Mouse (Mus musculus): ENCODE measurements at regions not wholly inside any gene's neighbourhood (a gene's known extent, or its start where the extent isn't known, plus 50 kb on each side); places are given as distances from the start of the nearest gene placed in this dataset.
"Not testable (repeated sequence)": the region's sequence is repeated elsewhere in the genome, so short reads cannot be mapped to it uniquely, and the experiment has no call there.

DNA sequence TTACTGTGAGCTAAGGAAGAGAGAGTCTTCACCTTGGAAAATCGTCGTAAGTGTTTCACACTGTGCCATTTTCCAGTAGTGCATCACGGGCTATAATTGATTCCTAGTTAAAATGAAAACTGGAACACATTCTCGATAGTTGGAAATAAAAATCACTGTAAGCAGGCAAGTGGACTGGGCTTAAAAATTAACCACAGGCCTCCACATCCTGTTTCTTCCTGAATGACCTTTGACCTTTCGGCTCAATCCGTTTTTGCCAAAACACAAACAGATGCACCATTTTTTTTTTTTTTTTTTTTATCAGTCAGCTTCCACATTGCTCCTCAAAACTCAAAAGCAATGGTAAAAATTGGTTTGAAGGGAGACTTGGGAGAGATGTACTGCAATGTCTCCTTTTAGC, 834.4 kb upstream of the Sox9 start:
- H3K4me2 ChIP-seq, result no peak overlapping the region
- no peaks in the 10 kb centered on the region for H3K4me1 ChIP-seq
- H3K27me3 ChIP-seq (replicated peaks), result no peaks in the 10 kb centered on the region
- ATAC-seq (ENCODE audit: low FRiP score), result no peak
- H3K27ac ChIP-seq (replicated peaks), result no peak overlapping the region
- H3K9me3 ChIP-seq (replicated peaks), result no peaks in the 10 kb centered on the region
- no peak overlapping the region for H3K9ac ChIP-seq (replicated peaks)
- 87% methylated on average over 6 of the region's 6 CpGs for WGBS
- no peak overlapping the region for H3K4me3 ChIP-seq (replicated peaks)
- no peaks in the 10 kb centered on the region for H3K36me3 ChIP-seq

DNA sequence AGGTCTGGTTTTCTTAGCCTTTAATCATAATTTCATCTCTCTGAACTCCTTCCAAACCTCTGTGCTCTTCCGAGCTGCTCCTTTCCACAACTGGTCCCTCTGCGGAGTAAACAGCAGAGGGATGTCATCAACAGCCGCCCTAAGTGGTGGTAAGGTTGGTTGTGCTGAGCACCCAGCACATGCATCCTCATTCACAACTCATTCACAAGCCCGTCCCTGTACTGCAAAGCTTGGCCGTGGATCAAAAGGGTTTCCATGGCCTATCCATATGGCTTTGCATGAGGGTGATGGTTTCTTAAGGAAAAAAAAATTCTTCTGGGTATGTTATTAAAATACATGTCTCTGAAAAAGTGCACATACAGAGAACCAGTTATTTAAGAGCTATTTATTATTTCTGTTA, 828.6 kb upstream of the Sox9 start:
- no peaks in the 10 kb centered on the region for H3K27me3 ChIP-seq (replicated peaks)
- no peak overlapping the region for H3K27ac ChIP-seq (replicated peaks)
- H3K4me2 ChIP-seq, result no peak overlapping the region
- no peak overlapping the region for H3K9ac ChIP-seq (replicated peaks)
- H3K9me3 ChIP-seq (replicated peaks), result no peaks in the 10 kb centered on the region
- no peak for ATAC-seq (ENCODE audit: low FRiP score)
- no peaks in the 10 kb centered on the region for H3K36me3 ChIP-seq
- H3K4me3 ChIP-seq (replicated peaks), result no peak overlapping the region
- H3K4me1 ChIP-seq, result no peaks in the 10 kb centered on the region
- WGBS, result 85% methylated on average over 5 of the region's 5 CpGs

- Histone ChIP-seq H3K4me3 (replicated peaks) (no peak overlapping the region), H3K36me3 (no peaks in the 10 kb centered on the region), H3K9ac (replicated peaks) (no peak overlapping the region), H3K27ac (replicated peaks) (no peak overlapping the region), H3K9me3 (replicated peaks) (no peaks in the 10 kb centered on the region), H3K4me1 (peaks cover 7% of the 10 kb centered on the region), H3K4me2 (no peak overlapping the region), H3K27me3 (replicated peaks) (no peaks in the 10 kb centered on the region)
- 66% methylated on average over 5 of the region's 5 CpGs for WGBS
- no peak for ATAC-seq (ENCODE audit: low FRiP score)
Observed at GRCm38 (mm10) chr11:111957721-111958287, 824.2 kb upstream of the Sox9 start.

- peaks cover 7% of the 10 kb centered on the region for H3K4me1 ChIP-seq
- H3K9ac ChIP-seq (replicated peaks), result no peak overlapping the region
- ATAC-seq (ENCODE audit: low FRiP score), result no peak
- H3K27me3 ChIP-seq (replicated peaks), result no peaks in the 10 kb centered on the region
- no peaks in the 10 kb centered on the region for H3K9me3 ChIP-seq (replicated peaks)
- H3K4me2 ChIP-seq, result no peak overlapping the region
- H3K36me3 ChIP-seq, result no peaks in the 10 kb centered on the region
- H3K27ac ChIP-seq (replicated peaks), result no peak overlapping the region
- WGBS, result 39% methylated on average over 10 of the region's 10 CpGs
- H3K4me3 ChIP-seq (replicated peaks), result no peak overlapping the region
Observed at GRCm38 (mm10) chr11:111961047-111961837, 820.8 kb upstream of the Sox9 start.

- peaks cover 7% of the 10 kb centered on the region for H3K4me1 ChIP-seq
- H3K4me2 ChIP-seq, result no peak overlapping the region
- no peak overlapping the region for H3K9ac ChIP-seq (replicated peaks)
- no peaks in the 10 kb centered on the region for H3K27me3 ChIP-seq (replicated peaks)
- H3K27ac ChIP-seq (replicated peaks), result no peak overlapping the region
- no peak for ATAC-seq (ENCODE audit: low FRiP score)
- H3K9me3 ChIP-seq (replicated peaks), result no peaks in the 10 kb centered on the region
- 36% methylated on average over 2 of the region's 2 CpGs for WGBS
- H3K36me3 ChIP-seq, result no peaks in the 10 kb centered on the region
- H3K4me3 ChIP-seq (replicated peaks), result no peak overlapping the region
Observed at GRCm38 (mm10) chr11:111961846-111962245, 820.2 kb upstream of the Sox9 start.

GRCm38 (mm10) chr11:111964066-111964465, 818.0 kb upstream of the Sox9 start:
- Histone ChIP-seq H3K9ac (replicated peaks) (no peak overlapping the region), H3K4me3 (replicated peaks) (no peak overlapping the region), H3K27me3 (replicated peaks) (no peaks in the 10 kb centered on the region), H3K9me3 (replicated peaks) (no peaks in the 10 kb centered on the region), H3K36me3 (no peaks in the 10 kb centered on the region), H3K27ac (replicated peaks) (no peak overlapping the region), H3K4me1 (peaks cover 7% of the 10 kb centered on the region), H3K4me2 (no peak overlapping the region)
- 69% methylated on average over 6 of the region's 6 CpGs for WGBS
- no peak for ATAC-seq (ENCODE audit: low FRiP score)

- 82% methylated on average over 3 of the region's 3 CpGs for WGBS
- Histone ChIP-seq H3K4me3 (replicated peaks) (no peak overlapping the region), H3K9ac (replicated peaks) (no peak overlapping the region), H3K27ac (replicated peaks) (no peak overlapping the region), H3K36me3 (no peaks in the 10 kb centered on the region), H3K4me1 (peaks cover 1% of the 10 kb centered on the region), H3K27me3 (replicated peaks) (no peaks in the 10 kb centered on the region), H3K9me3 (replicated peaks) (no peaks in the 10 kb centered on the region), H3K4me2 (no peak overlapping the region)
- no peak for ATAC-seq (ENCODE audit: low FRiP score)
Observed at GRCm38 (mm10) chr11:111966401-111966800, 815.6 kb upstream of the Sox9 start.

DNA sequence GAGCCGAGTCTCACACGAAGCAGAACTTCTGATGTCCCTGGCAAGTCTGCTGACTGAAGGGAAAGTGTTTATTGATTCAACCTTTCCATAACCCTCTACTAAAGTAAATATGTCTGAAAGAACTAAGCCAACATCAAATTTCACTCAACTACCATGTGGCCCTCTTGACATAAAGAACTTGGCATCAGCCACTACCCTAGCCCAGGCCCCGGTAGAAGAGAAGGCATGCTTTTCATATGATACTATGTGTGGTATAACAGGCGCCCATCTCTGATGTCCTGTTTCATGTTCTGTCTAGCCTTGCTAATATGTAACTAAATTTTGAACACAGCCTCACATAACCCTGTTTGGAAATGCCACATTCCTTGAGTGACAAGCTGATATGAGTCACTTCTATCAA, 811.0 kb upstream of the Sox9 start:
- H3K4me3 ChIP-seq (replicated peaks), result no peak overlapping the region
- H3K27ac ChIP-seq (replicated peaks), result no peak overlapping the region
- no peaks in the 10 kb centered on the region for H3K27me3 ChIP-seq (replicated peaks)
- 90% methylated on average over 4 of the region's 4 CpGs for WGBS
- H3K9ac ChIP-seq (replicated peaks), result no peak overlapping the region
- ATAC-seq (ENCODE audit: low FRiP score), result no peak
- H3K4me2 ChIP-seq, result no peak overlapping the region
- no peaks in the 10 kb centered on the region for H3K4me1 ChIP-seq
- no peaks in the 10 kb centered on the region for H3K36me3 ChIP-seq
- H3K9me3 ChIP-seq (replicated peaks), result no peaks in the 10 kb centered on the region

DNA sequence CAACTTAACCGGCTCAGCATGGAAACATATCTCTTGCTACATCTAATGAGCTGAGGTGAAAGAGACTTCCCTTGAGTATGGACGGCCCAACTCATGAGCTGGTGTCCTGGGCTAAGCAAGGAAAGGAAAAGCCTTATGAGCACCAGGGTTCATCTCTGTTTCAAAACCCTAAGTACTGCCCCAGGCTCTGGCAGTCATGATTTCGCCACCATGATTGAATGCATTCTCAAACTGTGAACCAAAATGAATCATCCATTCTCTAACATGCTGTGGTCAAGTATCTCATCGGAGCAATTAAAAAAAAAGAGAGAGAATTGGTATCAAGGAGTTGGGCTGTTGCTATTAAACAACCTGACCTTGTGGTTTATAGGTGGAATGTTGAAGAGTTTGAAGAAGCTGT, 803.4 kb upstream of the Sox9 start:
- Histone ChIP-seq H3K27me3 (replicated peaks) (no peaks in the 10 kb centered on the region), H3K36me3 (no peaks in the 10 kb centered on the region), H3K4me3 (replicated peaks) (no peak overlapping the region), H3K9me3 (replicated peaks) (no peaks in the 10 kb centered on the region), H3K27ac (replicated peaks) (no peak overlapping the region), H3K9ac (replicated peaks) (no peak overlapping the region), H3K4me2 (no peak overlapping the region), H3K4me1 (no peaks in the 10 kb centered on the region)
- no peak for ATAC-seq (ENCODE audit: low FRiP score)
- WGBS, result 85% methylated on average over 4 of the region's 4 CpGs

GRCm38 (mm10) chr11:111996395-111996794, 785.6 kb upstream of the Sox9 start:
- no peaks in the 10 kb centered on the region for H3K9me3 ChIP-seq (replicated peaks)
- no peaks in the 10 kb centered on the region for H3K36me3 ChIP-seq
- no peaks in the 10 kb centered on the region for H3K4me1 ChIP-seq
- no peak overlapping the region for H3K27ac ChIP-seq (replicated peaks)
- no peak overlapping the region for H3K4me3 ChIP-seq (replicated peaks)
- H3K9ac ChIP-seq (replicated peaks), result no peak overlapping the region
- no peak overlapping the region for H3K4me2 ChIP-seq
- ATAC-seq (ENCODE audit: low FRiP score), result no peak
- WGBS, result 60% methylated on average over 4 of the region's 4 CpGs
- H3K27me3 ChIP-seq (replicated peaks), result no peaks in the 10 kb centered on the region

DNA sequence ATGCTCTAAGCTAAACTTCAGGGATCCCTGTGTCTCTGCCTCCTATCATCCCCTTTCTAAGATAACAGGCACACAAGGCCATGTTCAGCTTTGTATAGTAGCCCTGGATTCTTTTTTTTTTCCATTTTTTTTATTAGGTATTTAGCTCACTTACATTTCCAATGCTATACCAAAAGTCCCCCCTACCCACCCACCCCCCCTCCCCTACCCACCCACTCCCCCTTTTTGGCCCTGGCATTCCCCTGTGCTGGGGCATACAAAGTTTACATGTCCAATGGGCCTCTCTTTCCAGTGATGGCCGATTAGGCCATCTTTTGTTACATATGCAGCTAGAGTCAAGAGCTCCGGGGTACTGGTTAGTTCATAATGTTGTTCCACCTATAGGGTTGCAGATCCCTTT, 771.2 kb upstream of the Sox9 start:
- not testable (repeated sequence) for H3K9ac ChIP-seq (replicated peaks); H3K27ac ChIP-seq (replicated peaks); H3K27me3 ChIP-seq (replicated peaks); H3K36me3 ChIP-seq; H3K4me1 ChIP-seq; H3K4me3 ChIP-seq (replicated peaks); H3K9me3 ChIP-seq (replicated peaks); H3K4me2 ChIP-seq
- 87% methylated on average over 1 of the region's 2 CpGs for WGBS
- ATAC-seq (ENCODE audit: low FRiP score), result peak; percentile 82; the same call in 1 of the 2 replicates

- no peak overlapping the region for H3K4me2 ChIP-seq
- no peaks in the 10 kb centered on the region for H3K36me3 ChIP-seq
- no peak overlapping the region for H3K27ac ChIP-seq (replicated peaks)
- H3K4me1 ChIP-seq, result no peaks in the 10 kb centered on the region
- no peak overlapping the region for H3K9ac ChIP-seq (replicated peaks)
- H3K9me3 ChIP-seq (replicated peaks), result no peaks in the 10 kb centered on the region
- no peak for ATAC-seq (ENCODE audit: low FRiP score)
- WGBS, result 93% methylated on average over 3 of the region's 3 CpGs
- H3K27me3 ChIP-seq (replicated peaks), result no peaks in the 10 kb centered on the region
- H3K4me3 ChIP-seq (replicated peaks), result no peak overlapping the region
Observed at GRCm38 (mm10) chr11:112017906-112018305, 764.1 kb upstream of the Sox9 start.

Measured in neural tube, embryonic 15.5 days (tissue).